Mouse (Mus musculus) layer of hippocampus, adult 2 months (tissue): ENCODE measurements at regions not wholly inside any gene's neighbourhood (a gene's known extent, or its start where the extent isn't known, plus 50 kb on each side); places are given as distances from the start of the nearest gene placed in this dataset.
A peak's percentile ranks its signal among the peaks of the same experiment; 100 is the strongest.

ENCODE experiments used
- DNase-seq, 2 experiments: peaks; one replicate each; pipeline ENCODE4 v3.0.0; 2022; ENCODE audit warnings: low spot score in 2 of 2
- H3K27ac ChIP-seq: fragments of 200-600 bp; 2 replicates; pipeline ENCODE4 v1.8.1; 2022
- H3K4me3 ChIP-seq: fragments of 200-600 bp; 2 replicates; pipeline ENCODE4 v1.8.1; 2022; ENCODE audit warnings: mild to moderate bottlenecking
- CTCF ChIP-seq: fragments of 200-600 bp; conservative IDR thresholded peaks from 2 replicates; pipeline ENCODE4 v1.8.1; 2022; ENCODE audit warnings: antibody characterized with exemption, mild to moderate bottlenecking, moderate library complexity

GRCm38 (mm10) chr15:96905520-96905919, 150.2 kb downstream of the Slc38a4 start:
- no peak for DNase-seq
- Histone ChIP-seq H3K27ac (no peak overlapping the region), H3K4me3 (no peak overlapping the region)
- no peak for TF ChIP-seq CTCF

DNA sequence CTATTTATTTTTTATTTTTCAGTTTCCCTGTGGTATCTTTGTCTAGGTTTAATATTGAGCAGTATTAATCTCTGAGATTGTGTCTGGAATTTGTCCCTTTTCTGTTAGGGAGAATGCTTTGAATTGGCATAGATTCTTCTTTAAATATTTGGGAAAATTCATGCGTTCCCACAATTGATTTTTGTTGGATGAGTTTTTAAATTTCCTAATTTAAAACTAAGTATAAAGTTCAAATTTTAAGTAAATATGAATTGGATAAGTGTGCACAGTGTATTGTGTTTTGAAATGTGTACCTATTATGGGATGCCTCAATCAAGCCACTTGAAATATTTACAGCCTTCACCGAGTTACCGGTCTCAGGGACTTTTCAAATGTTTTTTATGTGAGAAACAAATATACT, 152.3 kb downstream of the Slc38a4 start:
- no peak for TF ChIP-seq CTCF
- H3K4me3 ChIP-seq, result no peak overlapping the region
- H3K27ac ChIP-seq, result no peak overlapping the region
- DNase-seq, result no peak

- TF ChIP-seq CTCF, result no peak
- no peak overlapping the region for H3K27ac ChIP-seq
- H3K4me3 ChIP-seq, result no peak overlapping the region
- DNase-seq, result no peak
These were observed 153.0 kb downstream of the Slc38a4 start for GRCm38 (mm10) chr15:96902781-96903180.

DNA sequence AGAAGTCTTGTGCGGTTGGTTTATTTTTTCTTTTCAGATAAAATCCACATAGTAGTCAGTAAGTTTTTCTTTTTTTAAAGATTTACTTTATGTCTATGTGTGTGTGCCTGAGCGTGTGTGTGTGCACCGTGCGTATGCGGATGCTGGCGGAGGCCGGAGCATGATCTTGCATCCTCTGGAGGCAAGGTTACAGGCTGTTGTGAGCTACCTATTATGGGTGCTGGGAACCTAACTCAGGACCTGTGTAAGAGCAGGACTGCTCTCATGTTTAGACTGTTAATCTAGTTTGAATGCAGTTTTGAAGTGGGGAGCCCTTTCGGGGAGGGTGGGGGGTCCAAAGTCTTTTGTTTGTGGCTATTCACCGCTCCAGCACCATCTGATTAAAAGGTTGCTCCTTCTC, 154.1 kb downstream of the Slc38a4 start:
- DNase-seq, result no peak
- no peak for TF ChIP-seq CTCF
- Histone ChIP-seq H3K27ac (no peak overlapping the region), H3K4me3 (no peak overlapping the region)

DNA sequence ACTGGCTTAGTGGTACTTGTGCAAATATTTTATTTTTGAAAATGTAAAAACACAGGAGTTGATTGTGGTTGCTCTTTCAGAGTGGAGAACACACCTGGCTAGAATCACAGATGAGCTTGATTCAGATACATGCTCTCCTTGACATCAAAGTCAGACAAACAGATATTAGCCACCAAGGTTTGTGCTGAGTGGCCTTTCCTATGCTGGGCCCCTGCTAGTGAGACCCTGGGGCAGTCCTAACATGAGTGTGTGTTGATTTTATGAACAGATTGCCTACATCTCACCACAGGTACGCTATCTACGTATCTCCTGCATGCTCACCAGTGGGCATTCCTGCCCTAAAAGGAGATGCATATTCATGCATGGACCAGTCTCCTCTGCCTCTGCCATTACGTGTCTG, 157.5 kb downstream of the Slc38a4 start:
- no peak overlapping the region for H3K4me3 ChIP-seq
- no peak overlapping the region for H3K27ac ChIP-seq
- TF ChIP-seq CTCF, result no peak
- no peak for DNase-seq

DNA sequence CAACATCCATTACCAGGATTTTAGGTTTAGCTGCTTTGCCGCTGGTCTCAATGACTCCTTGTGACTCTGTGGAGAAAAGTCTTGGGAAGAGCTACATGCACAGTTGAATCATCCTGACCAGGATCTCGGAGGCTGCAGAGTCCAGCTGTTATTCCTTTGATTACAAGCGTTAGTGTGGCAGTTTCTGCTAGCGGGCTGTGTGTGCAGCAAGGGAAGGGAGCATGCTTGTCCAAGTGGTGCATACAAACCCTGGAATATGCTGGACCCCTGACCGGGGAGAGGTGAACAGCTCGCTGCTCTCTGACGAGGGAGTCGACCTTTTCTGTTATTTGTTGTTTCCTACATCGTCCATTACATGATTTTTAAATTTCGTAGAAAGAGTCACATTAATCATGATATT, 170.9 kb downstream of the Slc38a4 start:
- no peak for DNase-seq
- H3K27ac ChIP-seq, result no peak overlapping the region
- no peak overlapping the region for H3K4me3 ChIP-seq
- TF ChIP-seq CTCF, result no peak

GRCm38 (mm10) chr15:96883754-96884153, 172.0 kb downstream of the Slc38a4 start:
- DNase-seq, result no peak
- TF ChIP-seq CTCF, result no peak
- no peak overlapping the region for H3K4me3 ChIP-seq
- H3K27ac ChIP-seq, result no peak overlapping the region

- no peak overlapping the region for H3K27ac ChIP-seq
- DNase-seq, result no peak
- TF ChIP-seq CTCF, result no peak
- no peak overlapping the region for H3K4me3 ChIP-seq
These were observed 173.5 kb downstream of the Slc38a4 start for GRCm38 (mm10) chr15:96882211-96882610.

GRCm38 (mm10) chr15:96881519-96882170, 174.1 kb downstream of the Slc38a4 start:
- H3K4me3 ChIP-seq, result no peak overlapping the region
- DNase-seq, result no peak
- H3K27ac ChIP-seq, result no peak overlapping the region
- TF ChIP-seq CTCF, result no peak

- H3K27ac ChIP-seq, result no peak overlapping the region
- TF ChIP-seq CTCF, result no peak
- no peak overlapping the region for H3K4me3 ChIP-seq
- no peak for DNase-seq
These were observed 175.7 kb downstream of the Slc38a4 start for GRCm38 (mm10) chr15:96880066-96880465.

DNA sequence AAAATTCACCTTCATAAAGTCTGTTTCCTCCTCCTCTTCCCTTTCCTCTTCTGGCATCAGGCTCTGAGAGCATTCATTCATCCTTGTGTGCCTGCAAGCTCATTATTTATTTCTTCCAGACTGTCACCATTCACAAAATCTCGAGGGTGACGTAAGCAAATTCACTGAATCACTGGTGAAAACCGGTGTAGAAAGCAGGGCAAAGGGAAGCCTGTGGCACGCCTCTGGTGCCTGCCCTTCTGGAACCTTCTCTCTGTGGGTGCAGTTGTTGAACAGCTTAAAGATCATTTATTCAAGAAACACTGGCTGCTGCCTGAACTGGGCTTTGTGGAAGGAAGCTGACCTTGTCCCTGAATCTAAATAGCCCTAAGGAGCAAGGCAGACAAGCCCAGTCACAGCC, 177.0 kb downstream of the Slc38a4 start:
- Histone ChIP-seq H3K4me3 (no peak overlapping the region), H3K27ac (no peak overlapping the region)
- DNase-seq, result no peak
- no peak for TF ChIP-seq CTCF

GRCm38 (mm10) chr15:96877931-96878330, 177.8 kb downstream of the Slc38a4 start:
- Histone ChIP-seq H3K4me3 (no peak overlapping the region), H3K27ac (no peak overlapping the region)
- DNase-seq, result no peak
- no peak for TF ChIP-seq CTCF

- TF ChIP-seq CTCF, result no peak
- no peak overlapping the region for H3K4me3 ChIP-seq
- peak; percentile 20 to 33 for DNase-seq
- no peak overlapping the region for H3K27ac ChIP-seq
These were observed 177.7 kb upstream of the Slc38a2 start for GRCm38 (mm10) chr15:96877271-96877670.

GRCm38 (mm10) chr15:96874145-96874544, 174.6 kb upstream of the Slc38a2 start:
- no peak for TF ChIP-seq CTCF
- Histone ChIP-seq H3K4me3 (no peak overlapping the region), H3K27ac (no peak overlapping the region)
- DNase-seq, result no peak

DNA sequence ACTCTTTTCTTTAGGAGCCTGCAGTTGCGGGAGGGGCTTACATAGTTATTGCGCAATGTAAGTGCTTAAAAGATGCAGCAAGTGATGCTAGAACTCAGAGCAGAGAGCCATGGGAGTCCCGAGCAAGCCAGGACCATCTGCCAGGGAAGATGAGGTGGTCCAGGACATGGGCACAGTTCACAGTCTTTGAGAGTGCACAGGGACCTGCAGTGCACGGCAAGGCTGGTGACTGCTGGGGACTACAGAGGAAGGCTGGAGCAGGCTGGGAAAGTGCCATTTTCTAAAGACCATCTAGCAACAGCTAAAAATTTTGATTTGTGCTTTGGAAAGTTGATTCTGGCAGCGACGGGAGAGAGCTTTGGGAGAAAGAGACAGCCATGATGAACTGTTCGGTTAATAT, 174.0 kb upstream of the Slc38a2 start:
- DNase-seq, result no peak
- no peak for TF ChIP-seq CTCF
- no peak overlapping the region for H3K27ac ChIP-seq
- no peak overlapping the region for H3K4me3 ChIP-seq
